ENCODE assay signal across 9 mouse cellular contexts in the genomic region with DNA sequence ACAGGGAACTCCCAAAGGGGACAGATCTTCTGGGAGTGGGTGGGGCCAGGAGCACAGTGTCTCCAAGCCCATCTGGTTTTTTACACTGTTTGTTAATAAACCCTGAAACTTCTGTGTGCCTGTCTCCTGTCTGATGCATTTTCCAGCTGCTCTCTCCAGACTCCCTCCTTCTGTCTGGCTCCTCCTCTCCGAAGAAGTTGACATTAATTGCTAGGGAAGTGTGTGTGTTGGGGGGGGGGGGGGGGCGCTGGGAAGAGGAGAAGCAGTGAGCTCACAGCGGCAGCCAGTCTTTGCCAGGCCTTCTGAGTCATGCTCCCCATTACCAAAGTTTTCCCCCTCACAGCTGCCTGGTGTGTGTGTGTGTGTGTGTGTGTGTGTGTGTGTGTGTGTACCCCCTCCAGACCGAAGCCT. TPM values are rescaled to one million over a fixed set of nuclear protein-coding genes. Genes with fewer than 3 reads are reported as not detected.
DNase-seq lines count a peak whose midpoint lies in the region; ATAC-seq and TF ChIP-seq lines count a peak whose summit lies in the region.
"Had no signal": no experiment of that assay in that cellular context is flagged by ENCODE, and none has a peak within 500 bp of the region (broad histone marks: within the 10 kb centered on the region; RNA-seq: fewer than 3 reads in every experiment).

No protein-coding gene starts in this region.

- H3K9ac ChIP-seq in heart, postnatal 0 days (replicated peaks; ENCODE audit: low read depth, low read length), result no peak overlapping the region
- H3K9ac ChIP-seq in stomach, postnatal 0 days (ENCODE audit: low read length), result no peak overlapping the region

- WGBS in heart, postnatal 0 days, result 21% methylated on average over 3 of the region's 4 CpGs
- WGBS in stomach, postnatal 0 days, result 3% methylated on average over 3 of the region's 4 CpGs

- H3K9me3 ChIP-seq in heart, postnatal 0 days (replicated peaks; ENCODE audit: control insufficient read depth, low read length), result no peaks in the 10 kb centered on the region
- H3K9me3 ChIP-seq in stomach, postnatal 0 days (ENCODE audit: control insufficient read depth, low read length), result no peaks in the 10 kb centered on the region

- H3K36me3 ChIP-seq in heart, postnatal 0 days (replicated peaks; ENCODE audit: control insufficient read depth, insufficient read depth, low read length), result peaks cover 8% of the 10 kb centered on the region
- peaks cover 9% of the 10 kb centered on the region for H3K36me3 ChIP-seq in stomach, postnatal 0 days (ENCODE audit: control insufficient read depth, insufficient read depth, low read length)

- peak; percentile 66 for TF ChIP-seq POLR2A in embryonic fibroblast, embryonic 13.5 days (IDR thresholded peaks at IDR 0.05; ENCODE audit: low read depth, low read length)

- TF ChIP-seq CTCF in embryonic fibroblast, embryonic 13.5 days (IDR thresholded peaks at IDR 0.05; ENCODE audit: borderline replicate concordance, insufficient read depth, low read length), result no peak
- TF ChIP-seq CTCF in heart, postnatal 0 days (IDR thresholded peaks at IDR 0.05; ENCODE audit: low read depth), result no peak
- TF ChIP-seq CTCF in stomach, postnatal 0 days (IDR thresholded peaks at IDR 0.05; ENCODE audit: low read depth), result no peak

- no peak overlapping the region; the same call in 1 of the 2 replicates for H3K4me2 ChIP-seq in heart, postnatal 0 days (ENCODE audit: low read depth, low read length)
- H3K4me2 ChIP-seq in stomach, postnatal 0 days (replicated peaks; ENCODE audit: low read depth), result peak overlapping the region; percentile 29

- no peak for TF ChIP-seq EP300 in heart, postnatal 0 days (IDR thresholded peaks at IDR 0.05; ENCODE audit: low read depth)
- TF ChIP-seq EP300 in stomach, postnatal 0 days (optimal IDR thresholded peaks at IDR 0.05), result no peak

- peak; percentile 34 for ATAC-seq in heart, postnatal 0 days (ENCODE audit: insufficient read depth, low read depth)
- ATAC-seq in stomach, postnatal 0 days (ENCODE audit: low FRiP score, low TSS enrichment), result peak; percentile 67; the same call in 1 of the 2 replicates
- no peak for ATAC-seq in inflammation-experienced regulatory T-cells, adult 6 months

- no peaks in the 10 kb centered on the region for H3K27me3 ChIP-seq in heart, postnatal 0 days (ENCODE audit: control insufficient read depth, insufficient read depth, low read length)
- H3K27me3 ChIP-seq in stomach, postnatal 0 days (ENCODE audit: control insufficient read depth, insufficient read depth, low read length), result no peaks in the 10 kb centered on the region

- no peak overlapping the region for H3K4me3 ChIP-seq in embryonic fibroblast, embryonic 13.5 days (ENCODE audit: insufficient read depth, low read length)
- H3K4me3 ChIP-seq in heart, postnatal 0 days (ENCODE audit: low read depth, low read length), result no peak overlapping the region
- no peak overlapping the region for H3K4me3 ChIP-seq in stomach, postnatal 0 days (ENCODE audit: low read depth, low read length)

- H3K4me1 ChIP-seq in embryonic fibroblast, embryonic 13.5 days (ENCODE audit: control insufficient read depth, insufficient read depth, low read length), result peaks cover 18% of the 10 kb centered on the region; the same call in 1 of the 2 replicates
- peaks cover 22% of the 10 kb centered on the region for H3K4me1 ChIP-seq in heart, postnatal 0 days (ENCODE audit: control insufficient read depth, insufficient read depth)
- peaks cover 10% of the 10 kb centered on the region for H3K4me1 ChIP-seq in stomach, postnatal 0 days (replicated peaks; ENCODE audit: control insufficient read depth, insufficient read depth)

- peak overlapping the region; percentile 97 for H3K27ac ChIP-seq in embryonic fibroblast, embryonic 13.5 days (ENCODE audit: insufficient read depth, low read length)
- H3K27ac ChIP-seq in heart, postnatal 0 days (ENCODE audit: low read depth), result peak overlapping the region; percentile 72
- H3K27ac ChIP-seq in stomach, postnatal 0 days (replicated peaks), result peak overlapping the region; percentile 90

- intact Hi-C loops in left cerebral cortex, postnatal 25 days (cut with DNase I), result loop anchor here (5.0 kb wide), 2 partner anchors 58 to 113 kb away; a partner anchor contains a TSS

- DNase-seq in left cerebral cortex, postnatal 25 days (ENCODE audit: low spot score in 2 of 2), result peak; percentile 31 to 55
- DNase-seq in left cerebral cortex, adult 11 months (ENCODE audit: low spot score), result no peak
- DNase-seq in heart, postnatal 0 days (ENCODE audit: low spot score), result peak; percentile 58
- DNase-seq in lung, postnatal 25 days (ENCODE audit: low spot score), result peak; percentile 42
- DNase-seq in stomach, postnatal 0 days (ENCODE audit: low spot score), result peak; percentile 55
- no peak for DNase-seq in cerebellum, postnatal 36 days

RNA-seq across cellular contexts. Expression of a gene that starts 0.7 kb away (rescaled TPM):
- 1 to 10 TPM; 2.3 to 2.4 TPM for total RNA-seq in left cerebral cortex, postnatal 25 days (2021)
- polyA plus RNA-seq in embryonic fibroblast, embryonic 13.5 days (2011; ENCODE audit: insufficient read length, low read depth, missing spikeins), result 24.1 and 29.8 TPM in 2 replicates
- total RNA-seq in heart, postnatal 0 days (2014; rRNA removed; ENCODE audit: low replicate concordance), result 3.5 and 5.0 TPM in 2 replicates
- polyA plus RNA-seq in heart, postnatal 0 days (2015; fragmentation: Nextera tagmentation; extraction: Ambion mirVana), result 1.1 and 1.2 TPM in 2 replicates
- polyA plus RNA-seq in stomach, postnatal 0 days (2015; fragmentation: Nextera tagmentation; extraction: Ambion mirVana), result 1.3 and 1.9 TPM in 2 replicates
- polyA plus RNA-seq in inflammation-experienced regulatory T-cells, adult 6 months (2017; shearing (Covaris generic)), result not detected

RNA-seq across cellular contexts. Expression of a gene that starts 3.1 kb away (rescaled TPM):
- 100 to 1,000 TPM in 1 of 2 experiments, 10 to 100 TPM in 1; 94.4 to 103 TPM for total RNA-seq in left cerebral cortex, postnatal 25 days (2021)
- 4.7 and 5.5 TPM in 2 replicates for polyA plus RNA-seq in embryonic fibroblast, embryonic 13.5 days (2011; ENCODE audit: insufficient read length, low read depth, missing spikeins)
- total RNA-seq in heart, postnatal 0 days (2014; rRNA removed; ENCODE audit: low replicate concordance), result 2.0 and 4.2 TPM in 2 replicates
- polyA plus RNA-seq in heart, postnatal 0 days (2015; fragmentation: Nextera tagmentation; extraction: Ambion mirVana), result 2.8 and 3.6 TPM in 2 replicates
- polyA plus RNA-seq in stomach, postnatal 0 days (2015; fragmentation: Nextera tagmentation; extraction: Ambion mirVana), result 2.3 and 2.5 TPM in 2 replicates
- under 1 TPM in 2 of 3 experiments, not detected in 1; 0.34 to 0.44 TPM for polyA plus RNA-seq in inflammation-experienced regulatory T-cells, adult 6 months (2017; shearing (Covaris generic))

RNA-seq across cellular contexts. Expression of a gene that starts 9.9 kb away (rescaled TPM):
- 10 to 100 TPM; 14.3 to 14.6 TPM for total RNA-seq in left cerebral cortex, postnatal 25 days (2021)
- 5.2 and 6.3 TPM in 2 replicates for polyA plus RNA-seq in embryonic fibroblast, embryonic 13.5 days (2011; ENCODE audit: insufficient read length, low read depth, missing spikeins)
- 8.9 and 13.1 TPM in 2 replicates for total RNA-seq in heart, postnatal 0 days (2014; rRNA removed; ENCODE audit: low replicate concordance)
- 1.7 and 1.9 TPM in 2 replicates for polyA plus RNA-seq in heart, postnatal 0 days (2015; fragmentation: Nextera tagmentation; extraction: Ambion mirVana)
- polyA plus RNA-seq in stomach, postnatal 0 days (2015; fragmentation: Nextera tagmentation; extraction: Ambion mirVana), result 1.8 and 1.9 TPM in 2 replicates
- polyA plus RNA-seq in inflammation-experienced regulatory T-cells, adult 6 months (2017; shearing (Covaris generic)), result 1 to 10 TPM in 2 of 3 experiments, under 1 TPM in 1; 0.93 to 1.8 (median 1.6) TPM

RNA-seq across cellular contexts. Expression of a gene that starts 18.6 kb away (rescaled TPM):
- total RNA-seq in left cerebral cortex, postnatal 25 days (2021), result under 1 TPM in 1 of 2 experiments, not detected in 1; 0.25 TPM
- not detected in 2 replicates for polyA plus RNA-seq in embryonic fibroblast, embryonic 13.5 days (2011; ENCODE audit: insufficient read length, low read depth, missing spikeins)
- 0.88 TPM in 1 of 2 replicates, not detected in the other for total RNA-seq in heart, postnatal 0 days (2014; rRNA removed; ENCODE audit: low replicate concordance)
- polyA plus RNA-seq in heart, postnatal 0 days (2015; fragmentation: Nextera tagmentation; extraction: Ambion mirVana), result 0.08 and 0.12 TPM in 2 replicates
- polyA plus RNA-seq in stomach, postnatal 0 days (2015; fragmentation: Nextera tagmentation; extraction: Ambion mirVana), result not detected in 2 replicates
- polyA plus RNA-seq in inflammation-experienced regulatory T-cells, adult 6 months (2017; shearing (Covaris generic)), result not detected
- polyA plus RNA-seq: liver, embryonic 16.5 days had no signal

RNA-seq across cellular contexts. Expression of a gene that starts 39.3 kb away (rescaled TPM):
- not detected for total RNA-seq in left cerebral cortex, postnatal 25 days (2021)
- not detected in 2 replicates for polyA plus RNA-seq in embryonic fibroblast, embryonic 13.5 days (2011; ENCODE audit: insufficient read length, low read depth, missing spikeins)
- 16.4 and 19.9 TPM in 2 replicates for total RNA-seq in heart, postnatal 0 days (2014; rRNA removed; ENCODE audit: low replicate concordance)
- 22.0 and 24.3 TPM in 2 replicates for polyA plus RNA-seq in heart, postnatal 0 days (2015; fragmentation: Nextera tagmentation; extraction: Ambion mirVana)
- polyA plus RNA-seq in stomach, postnatal 0 days (2015; fragmentation: Nextera tagmentation; extraction: Ambion mirVana), result 0.15 TPM in 1 of 2 replicates, not detected in the other
- polyA plus RNA-seq in inflammation-experienced regulatory T-cells, adult 6 months (2017; shearing (Covaris generic)), result 1 to 10 TPM in 2 of 3 experiments, not detected in 1; 1.2 to 2.0 TPM
- polyA plus RNA-seq: liver, embryonic 16.5 days had no signal

Comparison
In these comparisons a context has a peak if more than half of its experiments do, and no peak if none do; other contexts are left out.
1. DNase-seq: peak in left cerebral cortex, postnatal 25 days (2 of 2), heart, postnatal 0 days (single experiment), lung, postnatal 25 days (single experiment) and stomach, postnatal 0 days (single experiment); none in left cerebral cortex, adult 11 months (single experiment) and cerebellum, postnatal 36 days (0 of 2).
2. Peak in every context shown above with its lines, with median percentiles within 50 percentile points of each other: H3K27ac ChIP-seq.